Mouse (Mus musculus): Measurements from ENCODE around the gene Adam17. TPM values are rescaled to one million over a fixed set of nuclear protein-coding genes. Genes with fewer than 3 reads are reported as not detected.
A peak's percentile ranks its signal among the peaks of the same experiment; 100 is the strongest.

Adam17 gene
- total RNA-seq, 1 experiment from 2014 or later = 42.2 TPM

GRCm38 (mm10) chr12:21315923-21316868 lies 57.2 kb downstream of the Adam17 start, which contains the start of gene Iah1:
Gene Iah1, plus strand, starts transcription at chr12:21316389.
- peak; percentile 91 for DNase-seq

GRCm38 (mm10) chr12:21312201-21312600 lies 61.2 kb downstream of the Adam17 start:
- no peak for DNase-seq

- DNase-seq = no peak
These were observed 66.7 kb downstream of the Adam17 start for GRCm38 (mm10) chr12:21306721-21307120.

DNA sequence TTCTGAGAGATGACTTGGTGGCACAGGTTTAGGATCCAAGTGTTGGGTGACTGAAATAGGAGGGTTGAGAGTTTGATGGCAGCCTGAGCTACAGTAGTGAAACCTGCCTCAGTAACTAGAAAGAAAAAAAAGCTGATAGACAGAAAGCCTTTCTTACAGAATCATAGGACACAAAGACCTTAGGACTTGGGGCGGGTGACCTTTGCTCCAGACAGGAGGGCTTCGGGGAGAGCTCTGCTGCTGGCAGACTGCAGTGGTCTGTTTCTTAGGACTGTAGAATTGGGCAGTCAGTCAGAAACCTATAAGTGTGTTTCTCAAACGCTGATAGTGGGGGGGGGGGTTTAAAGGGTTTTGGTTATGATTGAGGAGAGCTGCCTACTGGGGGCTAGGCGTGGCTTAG lies 67.7 kb downstream of the Adam17 start:
- no peak for DNase-seq

DNA sequence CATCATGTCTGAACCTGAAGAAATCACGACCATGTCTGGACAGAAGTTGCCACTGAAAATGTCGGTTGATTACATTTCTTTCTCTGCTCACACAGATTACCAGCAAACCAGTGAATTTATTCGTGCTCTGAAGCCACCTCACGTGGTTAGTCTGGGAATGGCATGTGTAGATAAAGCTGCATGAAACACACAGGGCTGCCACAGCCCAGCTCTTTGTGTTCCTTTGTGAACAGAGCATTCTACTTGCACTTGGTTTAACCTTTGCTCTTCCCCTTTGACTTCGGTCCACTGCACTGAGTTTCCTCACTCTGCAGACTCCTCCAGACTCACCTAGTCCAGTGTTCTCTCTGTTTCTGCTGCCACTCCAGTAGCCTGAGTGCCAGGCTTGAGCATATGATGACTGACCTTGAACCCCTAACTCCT lies 71.1 kb downstream of the Adam17 start:
- no peak for DNase-seq

GRCm38 (mm10) chr12:21301932-21302331 lies 71.5 kb downstream of the Adam17 start:
- DNase-seq = no peak

GRCm38 (mm10) chr12:21301324-21301723 lies 72.1 kb downstream of the Adam17 start:
- peak; percentile 81 for DNase-seq

GRCm38 (mm10) chr12:21298856-21299255 lies 74.6 kb downstream of the Adam17 start:
- no peak for DNase-seq

GRCm38 (mm10) chr12:21289651-21290050 lies 83.8 kb downstream of the Adam17 start:
- no peak for DNase-seq

DNA sequence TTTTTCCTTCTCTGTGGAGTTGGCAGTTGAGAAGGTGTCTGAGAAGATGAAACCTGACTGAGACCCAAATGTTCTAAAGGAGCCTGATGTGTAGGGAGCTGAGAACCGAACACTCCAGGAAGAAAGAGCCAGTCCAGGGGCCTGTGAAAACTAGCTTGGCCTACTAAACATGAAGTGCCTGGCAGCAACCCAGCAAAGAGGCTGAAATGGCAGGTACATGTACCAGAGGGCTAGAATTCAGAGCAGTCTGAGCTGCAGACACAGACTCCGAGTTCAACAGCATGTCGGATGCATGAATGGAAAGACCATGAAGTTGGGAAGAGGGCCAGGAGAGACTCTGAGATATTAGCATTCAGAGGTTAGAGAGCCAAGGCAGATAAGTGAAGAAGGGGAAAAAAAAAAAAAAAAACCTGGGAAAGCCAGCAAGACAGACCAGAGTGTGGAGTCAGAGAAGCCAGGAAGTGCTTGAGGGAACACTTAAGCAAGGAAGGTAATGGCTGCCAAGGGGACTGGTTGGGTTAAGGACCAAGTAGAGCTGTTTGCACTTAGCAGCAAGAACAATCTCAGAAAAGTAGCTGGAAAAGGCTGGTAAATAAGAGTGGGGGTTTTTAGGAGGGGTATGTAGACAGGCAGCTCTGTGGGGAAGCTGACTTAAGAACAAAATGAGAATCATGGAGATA lies 84.6 kb downstream of the Adam17 start:
- no peak for DNase-seq

DNA sequence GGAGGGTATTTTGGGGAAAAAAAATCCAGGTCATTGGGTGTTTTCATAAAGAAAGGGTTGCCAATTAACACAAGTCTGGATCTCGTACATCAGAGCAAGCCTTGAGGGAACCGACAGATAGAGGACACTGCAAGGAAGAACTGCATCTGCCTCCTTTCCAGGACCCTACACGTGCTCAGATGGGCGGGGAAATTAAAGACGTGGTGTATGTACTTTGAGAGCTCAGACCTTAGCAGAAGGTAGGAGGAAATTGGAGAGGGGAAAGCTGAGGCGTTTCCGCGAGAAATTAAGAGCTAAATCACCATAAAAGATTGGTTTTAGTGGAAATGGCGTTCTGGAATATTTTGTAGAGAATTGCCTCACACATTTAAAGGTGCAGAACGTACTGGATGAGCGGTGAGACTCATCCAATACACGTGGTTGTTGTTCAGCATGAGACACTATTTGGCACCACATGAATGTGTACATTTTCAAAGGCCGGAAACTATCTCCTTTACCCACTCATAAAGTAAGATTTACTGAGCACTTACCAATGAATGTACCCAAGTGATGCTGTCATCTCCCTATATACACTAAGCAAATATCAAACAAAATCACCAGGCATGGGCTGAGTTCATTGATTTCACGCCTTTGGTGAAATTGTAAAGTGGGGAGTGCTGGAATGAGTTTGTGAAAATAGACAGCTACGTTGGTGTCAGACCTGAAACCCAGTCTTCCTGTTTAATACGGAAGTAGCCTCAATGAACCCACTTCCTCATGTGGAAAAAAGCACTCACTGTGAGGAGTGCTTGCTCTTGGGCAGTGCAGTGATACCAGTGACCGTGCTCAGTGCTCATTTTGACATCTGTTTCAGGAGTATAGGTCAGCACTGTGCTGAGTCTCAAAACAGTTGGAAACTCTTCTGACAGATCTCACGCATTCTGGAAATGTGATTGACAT lies 86.5 kb downstream of the Adam17 start:
- DNase-seq = peak; percentile 32

DNA sequence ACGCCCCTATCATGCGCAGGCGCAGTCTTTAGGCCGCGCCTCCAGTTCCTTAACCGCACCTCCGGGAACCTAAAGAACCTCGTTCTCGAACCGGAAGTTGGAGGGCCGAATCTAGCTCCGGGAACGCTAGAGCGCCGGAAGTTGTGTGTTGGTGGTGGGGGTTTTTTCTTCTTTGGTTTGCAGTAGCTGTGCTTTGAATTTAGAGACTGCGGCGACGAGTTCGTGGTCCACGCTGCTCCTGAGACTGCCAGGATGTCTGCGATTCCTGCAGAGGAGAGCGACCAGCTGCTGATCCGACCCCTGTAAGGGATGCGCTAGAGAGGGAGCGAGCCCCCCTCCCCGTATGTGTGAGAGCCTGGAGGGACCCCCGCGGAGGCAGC lies 87.2 kb downstream of the Adam17 start, which contains the start of gene Itgb1bp1:
Gene Itgb1bp1 (minus strand): TSS at position 42 of the 380 bp plus-strand sequence.
- DNase-seq = peak; percentile 99

DNA sequence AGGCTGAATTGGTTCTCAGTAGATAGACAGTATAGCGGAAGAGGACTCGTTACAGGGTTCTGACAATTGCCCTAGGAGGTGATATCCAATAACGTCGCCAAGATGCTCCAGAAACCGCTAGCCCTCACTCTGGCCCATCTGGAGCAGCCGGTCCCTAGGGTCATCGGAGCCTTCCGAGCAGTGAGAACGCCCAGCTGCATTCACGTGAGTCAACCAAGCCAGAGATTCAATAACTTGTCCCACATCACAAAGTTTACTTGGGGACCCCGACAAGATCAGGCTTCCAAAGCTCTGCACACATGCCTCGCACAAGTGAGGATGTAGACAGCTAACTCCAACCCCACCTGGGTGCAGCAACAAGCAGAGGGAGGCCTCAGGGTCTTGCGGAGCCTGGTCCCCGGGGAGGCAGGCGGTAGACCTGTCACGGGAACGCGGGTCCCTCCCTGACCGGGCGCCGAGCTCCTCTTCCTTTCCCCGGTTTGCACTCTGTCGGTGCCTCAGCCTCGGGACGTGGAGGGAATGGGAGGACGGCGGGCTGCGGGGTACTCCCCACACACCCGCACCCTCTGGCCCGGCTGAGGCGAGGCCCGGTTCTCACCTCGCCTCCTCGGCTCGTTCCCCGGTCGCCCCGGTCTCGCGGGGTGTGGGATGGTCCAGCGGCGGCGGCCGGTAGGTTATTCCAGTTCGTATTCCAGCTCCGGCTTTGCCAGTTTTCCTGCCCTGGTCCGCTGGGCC lies 87.8 kb downstream of the Adam17 start:
- no peak for DNase-seq

GRCm38 (mm10) chr12:21284761-21285441 lies 88.5 kb downstream of the Adam17 start, which contains the start of gene Cpsf3:
Gene Cpsf3, plus strand, starts transcription at chr12:21285391.
- no peak for DNase-seq

GRCm38 (mm10) chr12:21277352-21277864 lies 96.0 kb downstream of the Adam17 start:
- no peak for DNase-seq

DNA sequence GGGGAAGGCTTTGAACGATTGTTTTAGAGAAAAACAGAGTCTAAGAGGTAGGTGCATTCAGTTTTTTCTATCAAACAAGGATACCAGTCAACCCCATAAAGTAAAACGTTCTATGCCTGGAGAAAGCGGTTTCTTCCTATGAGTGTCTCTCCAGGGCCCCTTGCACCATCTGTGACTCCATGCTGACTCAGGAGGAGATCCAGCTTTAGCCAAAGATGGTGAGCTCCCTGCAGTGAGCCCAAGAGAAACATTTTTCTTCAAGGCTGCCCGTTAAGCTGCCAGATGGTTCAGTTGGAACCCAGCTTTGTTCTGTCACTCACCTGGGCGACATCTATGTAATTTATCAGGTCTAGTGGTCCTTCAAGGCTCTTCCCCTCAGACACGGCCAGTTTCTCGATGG lies 99.0 kb downstream of the Adam17 start:
- DNase-seq = no peak
